Mouse (Mus musculus) neural tube, embryonic 14.5 days (tissue): ENCODE measurements at regions not wholly inside any gene's neighbourhood (a gene's known extent, or its start where the extent isn't known, plus 50 kb on each side); places are given as distances from the start of the nearest gene placed in this dataset.

ENCODE experiments used
- ATAC-seq: fragments of 200-750 bp; cut with Nextera tagmentation; 2 replicates; pipeline ENCODE4 v1.8.0; 2017; ENCODE audit warnings: low read depth, mild to moderate bottlenecking, moderate TSS enrichment, moderate library complexity
- H3K27ac ChIP-seq: fragments of 300-500 bp; sonication (generic); 2 replicates; pipeline ENCODE4 v1.5.1; 2014; ENCODE audit warnings: low read depth, mild to moderate bottlenecking, control low read depth, low read length, moderate library complexity, mixed read lengths
- H3K27me3 ChIP-seq: fragments of 300-500 bp; sonication (generic); 2 replicates; pipeline ENCODE4 v1.6.1; 2014; ENCODE audit warnings: low read length; ENCODE audit not compliant: control insufficient read depth, insufficient read depth
- H3K36me3 ChIP-seq: fragments of 300-500 bp; sonication (generic); 2 replicates; pipeline ENCODE4 v1.6.1; 2014; ENCODE audit warnings: low read length, mixed read lengths; ENCODE audit not compliant: control insufficient read depth, insufficient read depth
- H3K4me1 ChIP-seq: fragments of 300-500 bp; sonication (generic); 2 replicates; pipeline ENCODE4 v1.6.1; 2014; ENCODE audit warnings: low read length; ENCODE audit not compliant: control insufficient read depth, insufficient read depth
- H3K4me2 ChIP-seq: fragments of 300-500 bp; sonication (generic); 2 replicates; pipeline ENCODE4 v1.6.1; 2014; ENCODE audit warnings: mild to moderate bottlenecking, low read depth, low read length, control low read depth
- H3K4me3 ChIP-seq: fragments of 300-500 bp; sonication (generic); 2 replicates; pipeline ENCODE4 v1.5.1; 2014; ENCODE audit warnings: low read depth, low read length, control low read depth, mixed read lengths
- H3K9ac ChIP-seq: fragments of 300-500 bp; sonication (generic); replicated peaks from 2 replicates; pipeline ENCODE4 v1.6.1; 2014; ENCODE audit warnings: low read depth, mild to moderate bottlenecking, control low read depth, low read length, mixed read lengths
- H3K9me3 ChIP-seq: fragments of 300-500 bp; sonication (generic); 2 replicates; pipeline ENCODE4 v1.6.1; 2016; ENCODE audit warnings: low read length; ENCODE audit not compliant: control insufficient read depth
- WGBS: fragments of 180-500 bp; shearing (Covaris S2); extraction: QIAGEN DNeasy Blood & Tissue Kit; methylation state at CpG from one replicate; pipeline ENCODE4 v1.1.7; 2014; 5-methylcytosine and 5-hydroxymethylcytosine counted together

GRCm38 (mm10) chr4:55779581-55779980 is 247.3 kb upstream of the Klf4 start:
- WGBS: 76% methylated on average over 4 of the region's 4 CpGs
- Histone ChIP-seq H3K9ac (no peak overlapping the region), H3K9me3 (no peaks in the 10 kb centered on the region), H3K4me1 (no peaks in the 10 kb centered on the region), H3K4me2 (no peak overlapping the region), H3K27ac (no peak overlapping the region), H3K4me3 (no peak overlapping the region), H3K36me3 (no peaks in the 10 kb centered on the region), H3K27me3 (no peaks in the 10 kb centered on the region)
- ATAC-seq: no peak

GRCm38 (mm10) chr4:55775858-55776257 is 243.6 kb upstream of the Klf4 start:
- Histone ChIP-seq H3K4me1 (no peaks in the 10 kb centered on the region), H3K4me3 (no peak overlapping the region), H3K27ac (no peak overlapping the region), H3K4me2 (no peak overlapping the region), H3K9ac (no peak overlapping the region), H3K27me3 (no peaks in the 10 kb centered on the region), H3K36me3 (no peaks in the 10 kb centered on the region), H3K9me3 (no peaks in the 10 kb centered on the region)
- WGBS: 81% methylated on average over 7 of the region's 7 CpGs
- no peak for ATAC-seq

GRCm38 (mm10) chr4:55774571-55774970 is 242.3 kb upstream of the Klf4 start:
- no peak for ATAC-seq
- H3K4me1 ChIP-seq: no peaks in the 10 kb centered on the region
- H3K4me2 ChIP-seq: no peak overlapping the region
- no peaks in the 10 kb centered on the region for H3K36me3 ChIP-seq
- 91% methylated on average over 4 of the region's 4 CpGs for WGBS
- no peaks in the 10 kb centered on the region for H3K9me3 ChIP-seq
- H3K27ac ChIP-seq: no peak overlapping the region
- no peak overlapping the region for H3K4me3 ChIP-seq
- no peaks in the 10 kb centered on the region for H3K27me3 ChIP-seq
- H3K9ac ChIP-seq: no peak overlapping the region

- Histone ChIP-seq H3K27me3 (no peaks in the 10 kb centered on the region), H3K4me1 (no peaks in the 10 kb centered on the region), H3K9ac (no peak overlapping the region), H3K4me3 (no peak overlapping the region), H3K4me2 (no peak overlapping the region), H3K27ac (no peak overlapping the region), H3K36me3 (no peaks in the 10 kb centered on the region), H3K9me3 (no peaks in the 10 kb centered on the region)
- ATAC-seq: no peak
- WGBS: 92% methylated on average over 3 of the region's 3 CpGs
Measured at GRCm38 (mm10) chr4:55769656-55770055, 237.4 kb upstream of the Klf4 start.

DNA sequence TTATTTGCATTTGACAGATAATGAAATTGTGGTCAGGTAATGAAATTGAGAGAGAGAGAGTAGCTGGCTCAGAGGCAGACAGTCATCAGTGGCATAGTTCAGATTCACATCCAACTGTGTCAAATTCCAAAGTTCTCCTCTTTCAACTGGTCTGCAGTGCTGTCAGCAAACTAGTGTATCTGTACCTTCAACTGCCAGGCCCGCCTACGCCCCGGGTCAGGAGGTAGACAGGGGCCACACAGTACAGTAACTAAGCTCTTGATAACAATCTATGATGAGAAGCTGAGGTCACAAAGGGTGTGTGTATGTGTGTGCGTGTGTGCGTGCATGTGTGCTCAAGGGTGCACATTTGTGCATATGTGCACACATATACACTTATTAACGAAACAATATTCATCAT is 236.1 kb upstream of the Klf4 start:
- Histone ChIP-seq H3K4me2 (no peak overlapping the region), H3K9ac (no peak overlapping the region), H3K4me3 (no peak overlapping the region), H3K36me3 (no peaks in the 10 kb centered on the region), H3K4me1 (no peaks in the 10 kb centered on the region), H3K27ac (no peak overlapping the region), H3K9me3 (no peaks in the 10 kb centered on the region), H3K27me3 (no peaks in the 10 kb centered on the region)
- 95% methylated on average over 6 of the region's 6 CpGs for WGBS
- no peak for ATAC-seq

DNA sequence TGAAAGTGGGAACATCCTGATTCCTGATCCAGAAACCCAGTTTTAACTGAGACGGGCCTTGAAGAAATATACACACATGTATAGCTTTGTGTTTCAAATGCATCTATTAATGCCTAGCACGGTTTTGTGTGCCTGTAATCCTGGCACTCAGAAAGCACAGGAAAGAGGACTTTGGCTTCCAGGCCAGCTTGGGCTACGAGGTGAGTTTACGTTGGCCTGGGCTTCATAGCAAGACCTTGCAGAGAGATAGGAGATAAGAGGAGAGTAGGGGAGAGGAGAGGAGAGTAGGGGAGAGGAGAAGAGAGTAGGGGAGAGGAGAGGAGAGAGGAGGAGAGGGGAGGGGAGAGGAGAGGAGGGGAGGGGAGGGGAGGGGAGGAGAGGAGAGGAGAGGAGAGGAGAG is 234.9 kb upstream of the Klf4 start:
- H3K4me2 ChIP-seq: no peak overlapping the region
- no peak overlapping the region for H3K4me3 ChIP-seq
- 89% methylated on average over 4 of the region's 4 CpGs for WGBS
- no peaks in the 10 kb centered on the region for H3K36me3 ChIP-seq
- no peaks in the 10 kb centered on the region for H3K9me3 ChIP-seq
- no peaks in the 10 kb centered on the region for H3K4me1 ChIP-seq
- no peak overlapping the region for H3K27ac ChIP-seq
- ATAC-seq: no peak
- no peaks in the 10 kb centered on the region for H3K27me3 ChIP-seq
- no peak overlapping the region for H3K9ac ChIP-seq

- ATAC-seq: no peak
- 96% methylated on average over 2 of the region's 2 CpGs for WGBS
- H3K4me3 ChIP-seq: no peak overlapping the region
- H3K4me1 ChIP-seq: no peaks in the 10 kb centered on the region
- no peaks in the 10 kb centered on the region for H3K27me3 ChIP-seq
- no peaks in the 10 kb centered on the region for H3K36me3 ChIP-seq
- H3K4me2 ChIP-seq: no peak overlapping the region
- no peak overlapping the region for H3K27ac ChIP-seq
- no peak overlapping the region for H3K9ac ChIP-seq
- no peaks in the 10 kb centered on the region for H3K9me3 ChIP-seq
Measured at GRCm38 (mm10) chr4:55765780-55766179, 233.5 kb upstream of the Klf4 start.

DNA sequence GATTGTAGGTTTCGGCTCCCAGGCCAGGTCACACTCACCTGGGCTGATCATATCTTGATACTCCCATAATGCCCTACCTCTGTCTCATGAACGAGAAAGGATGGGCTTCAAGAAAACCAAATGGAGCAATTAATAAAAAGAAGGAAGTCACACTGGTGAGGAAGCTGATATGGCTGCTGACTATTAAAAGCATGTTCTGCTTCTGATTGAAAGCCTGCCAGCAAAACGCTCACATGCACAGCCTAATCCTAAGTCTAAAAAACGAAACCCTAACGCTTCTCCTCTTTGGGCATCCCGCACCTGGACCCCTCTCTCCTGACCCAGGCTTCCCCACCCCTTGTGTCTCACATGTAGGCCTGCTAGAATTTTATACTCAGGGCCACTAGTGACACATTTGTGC is 230.8 kb upstream of the Klf4 start:
- no peak for ATAC-seq
- H3K36me3 ChIP-seq: no peaks in the 10 kb centered on the region
- H3K4me3 ChIP-seq: no peak overlapping the region
- H3K9ac ChIP-seq: no peak overlapping the region
- H3K4me1 ChIP-seq: no peaks in the 10 kb centered on the region
- H3K9me3 ChIP-seq: no peaks in the 10 kb centered on the region
- 87% methylated on average over 6 of the region's 6 CpGs for WGBS
- no peak overlapping the region for H3K4me2 ChIP-seq
- no peak overlapping the region for H3K27ac ChIP-seq
- H3K27me3 ChIP-seq: no peaks in the 10 kb centered on the region

- no peaks in the 10 kb centered on the region for H3K27me3 ChIP-seq
- no peak overlapping the region for H3K27ac ChIP-seq
- H3K4me2 ChIP-seq: no peak overlapping the region
- H3K9ac ChIP-seq: no peak overlapping the region
- H3K36me3 ChIP-seq: no peaks in the 10 kb centered on the region
- H3K9me3 ChIP-seq: no peaks in the 10 kb centered on the region
- H3K4me1 ChIP-seq: no peaks in the 10 kb centered on the region
- no peak overlapping the region for H3K4me3 ChIP-seq
- 47% methylated on average over 4 of the region's 4 CpGs for WGBS
- no peak for ATAC-seq
Measured at GRCm38 (mm10) chr4:55762389-55762788, 230.1 kb upstream of the Klf4 start.
